Mouse (Mus musculus) liver, postnatal 0 days (tissue): Measurements from ENCODE around the gene Ramp3.

ENCODE experiments used
- CTCF ChIP-seq: sonication (generic); IDR thresholded peaks from 2 replicates; pipeline ENCODE4 v1.5.1; 2016; ENCODE audit warnings: antibody characterized with exemption, low read depth
- EP300 ChIP-seq: IDR thresholded peaks from 2 replicates; pipeline ENCODE4 v1.6.1; 2016; ENCODE audit warnings: antibody characterized with exemption, low read depth, mild to moderate bottlenecking

DNA sequence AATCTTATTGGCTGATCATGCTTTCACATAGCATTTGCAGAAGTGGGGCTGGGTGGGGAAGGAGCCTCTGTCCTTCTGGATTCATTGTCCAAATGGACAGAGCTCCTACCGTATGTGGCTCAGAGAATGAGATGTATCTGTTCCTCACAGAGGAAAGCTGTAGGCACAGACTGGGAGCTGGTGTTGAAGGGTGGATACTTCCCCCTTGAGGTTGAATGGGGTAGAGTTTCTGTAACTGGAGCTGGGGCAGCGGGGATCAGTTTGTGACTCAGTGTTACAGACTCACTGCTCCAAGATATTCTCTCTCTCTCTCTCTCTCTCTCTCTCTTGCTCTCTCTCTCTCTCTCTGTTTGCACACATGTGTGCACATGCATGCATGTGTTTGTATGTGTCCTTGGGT is 11.7 kb downstream of the Ramp3 start:
- 0 out of 2 replicates have a peak, but pooled peaks have one; percentile 8 for TF ChIP-seq CTCF
- TF ChIP-seq EP300, result no peak
